Mouse (Mus musculus): ENCODE measurements around the gene Spon1. TPM values are rescaled to one million over a fixed set of nuclear protein-coding genes. Genes with fewer than 3 reads are reported as not detected.

Gene Spon1
- total RNA-seq, 1 experiment from 2014 or later: not detected

GRCm38 (mm10) chr7:113895266-113895665 lies 129.5 kb downstream of the Spon1 start:
- no peak for ATAC-seq (replicated peaks; ENCODE audit: low read depth, poor library complexity, severe bottlenecking)

GRCm38 (mm10) chr7:113898388-113898787 lies 132.6 kb downstream of the Spon1 start:
- no peak for ATAC-seq (replicated peaks; ENCODE audit: low read depth, poor library complexity, severe bottlenecking)

GRCm38 (mm10) chr7:113901511-113901910 lies 135.7 kb downstream of the Spon1 start:
- ATAC-seq (replicated peaks; ENCODE audit: low read depth, poor library complexity, severe bottlenecking): no peak

GRCm38 (mm10) chr7:113901941-113902515 lies 136.2 kb downstream of the Spon1 start:
- ATAC-seq (replicated peaks; ENCODE audit: low read depth, poor library complexity, severe bottlenecking): no peak

GRCm38 (mm10) chr7:113903127-113903827 lies 137.5 kb downstream of the Spon1 start:
- no peak for ATAC-seq (replicated peaks; ENCODE audit: low read depth, poor library complexity, severe bottlenecking)

- ATAC-seq (replicated peaks; ENCODE audit: low read depth, poor library complexity, severe bottlenecking): no peak
Observed at GRCm38 (mm10) chr7:113903939-113904338, 138.1 kb downstream of the Spon1 start.

GRCm38 (mm10) chr7:113904348-113904895 lies 138.6 kb downstream of the Spon1 start:
- ATAC-seq (replicated peaks; ENCODE audit: low read depth, poor library complexity, severe bottlenecking): no peak

- ATAC-seq (replicated peaks; ENCODE audit: low read depth, poor library complexity, severe bottlenecking): no peak
Observed at GRCm38 (mm10) chr7:113909161-113909825, 143.5 kb downstream of the Spon1 start.

GRCm38 (mm10) chr7:113910856-113911255 lies 145.1 kb downstream of the Spon1 start:
- no peak for ATAC-seq (replicated peaks; ENCODE audit: low read depth, poor library complexity, severe bottlenecking)

GRCm38 (mm10) chr7:113915936-113916335 lies 150.1 kb downstream of the Spon1 start:
- ATAC-seq (replicated peaks; ENCODE audit: low read depth, poor library complexity, severe bottlenecking): no peak

- ATAC-seq (replicated peaks; ENCODE audit: low read depth, poor library complexity, severe bottlenecking): no peak
Observed at GRCm38 (mm10) chr7:113918916-113919315, 153.1 kb downstream of the Spon1 start.

- ATAC-seq (replicated peaks; ENCODE audit: low read depth, poor library complexity, severe bottlenecking): no peak
Observed at GRCm38 (mm10) chr7:113919505-113919904, 153.7 kb downstream of the Spon1 start.

GRCm38 (mm10) chr7:113920056-113920455 lies 154.3 kb downstream of the Spon1 start:
- no peak for ATAC-seq (replicated peaks; ENCODE audit: low read depth, poor library complexity, severe bottlenecking)

- no peak for ATAC-seq (replicated peaks; ENCODE audit: low read depth, poor library complexity, severe bottlenecking)
Observed at GRCm38 (mm10) chr7:113924561-113924960, 158.8 kb downstream of the Spon1 start.

- no peak for ATAC-seq (replicated peaks; ENCODE audit: low read depth, poor library complexity, severe bottlenecking)
Observed at GRCm38 (mm10) chr7:113950888-113951287, 185.1 kb downstream of the Spon1 start.

GRCm38 (mm10) chr7:113955431-113955830 lies 189.6 kb downstream of the Spon1 start:
- no peak for ATAC-seq (replicated peaks; ENCODE audit: low read depth, poor library complexity, severe bottlenecking)

GRCm38 (mm10) chr7:113960841-113961499 lies 195.2 kb downstream of the Spon1 start:
- ATAC-seq (replicated peaks; ENCODE audit: low read depth, poor library complexity, severe bottlenecking): no peak

GRCm38 (mm10) chr7:113961500-113961895 lies 195.7 kb downstream of the Spon1 start:
- ATAC-seq (replicated peaks; ENCODE audit: low read depth, poor library complexity, severe bottlenecking): no peak

GRCm38 (mm10) chr7:113962078-113962477 lies 196.3 kb downstream of the Spon1 start:
- ATAC-seq (replicated peaks; ENCODE audit: low read depth, poor library complexity, severe bottlenecking): no peak

- ATAC-seq (replicated peaks; ENCODE audit: low read depth, poor library complexity, severe bottlenecking): no peak
Observed at GRCm38 (mm10) chr7:113963766-113964165, 198.0 kb downstream of the Spon1 start.

- no peak for ATAC-seq (replicated peaks; ENCODE audit: low read depth, poor library complexity, severe bottlenecking)
Observed at GRCm38 (mm10) chr7:113965625-113966024, 199.8 kb downstream of the Spon1 start.

All from common myeloid progenitor, adult 5-6 weeks (primary cell).